8 mouse cellular contexts compared by ENCODE assay signal in the genomic region with DNA sequence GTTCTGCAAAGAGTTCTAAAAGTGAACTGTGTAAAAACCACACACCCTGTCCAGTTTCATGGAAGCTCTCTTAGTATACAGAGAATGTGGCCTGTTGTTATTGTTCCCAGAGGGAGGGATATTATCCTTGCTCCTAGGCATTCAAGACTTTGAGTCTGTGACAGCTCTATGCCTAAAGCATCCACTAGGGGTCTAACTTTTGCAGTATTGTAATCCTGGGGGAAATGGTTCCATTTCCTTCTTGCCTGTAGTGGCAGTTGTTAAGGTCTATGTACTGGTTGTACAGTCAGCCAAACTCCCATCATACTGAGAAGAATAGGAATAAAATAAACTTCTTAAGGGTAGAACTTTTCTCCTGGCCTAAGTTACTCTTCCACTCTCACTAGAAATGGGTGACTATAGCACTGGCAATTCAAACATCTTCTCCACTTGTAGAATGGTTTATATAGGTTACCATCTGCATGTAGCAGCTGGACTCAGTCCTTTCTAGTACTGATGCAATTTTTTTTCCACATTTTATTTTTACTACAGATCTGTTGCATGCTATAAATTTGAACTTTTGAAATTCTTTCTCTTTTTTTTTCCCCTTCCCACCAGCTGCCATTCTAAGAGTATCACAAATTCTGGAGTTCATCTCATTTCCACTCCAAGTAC. TPM values are rescaled to one million over a fixed set of nuclear protein-coding genes. Genes with fewer than 3 reads are reported as not detected.
DNase-seq lines count a peak whose midpoint lies in the region; ATAC-seq and TF ChIP-seq lines count a peak whose summit lies in the region.

No protein-coding gene starts in this region.

- no peaks in the 10 kb centered on the region for H3K9me3 ChIP-seq in forebrain, postnatal 0 days (ENCODE audit: low read length)
- H3K9me3 ChIP-seq in hindbrain, embryonic 10.5 days = no peaks in the 10 kb centered on the region

- no peak overlapping the region for H3K27ac ChIP-seq in forebrain, postnatal 0 days (ENCODE audit: low read depth, low read length)
- no peak overlapping the region for H3K27ac ChIP-seq in hindbrain, embryonic 10.5 days

- H3K4me1 ChIP-seq in forebrain, postnatal 0 days (ENCODE audit: insufficient read depth) = no peaks in the 10 kb centered on the region
- no peaks in the 10 kb centered on the region for H3K4me1 ChIP-seq in hindbrain, embryonic 10.5 days (replicated peaks)

- H3K27me3 ChIP-seq in forebrain, postnatal 0 days (ENCODE audit: insufficient read depth, low read length) = no peaks in the 10 kb centered on the region
- no peaks in the 10 kb centered on the region for H3K27me3 ChIP-seq in hindbrain, embryonic 10.5 days (ENCODE audit: insufficient read depth, poor library complexity, severe bottlenecking)

- H3K4me2 ChIP-seq in forebrain, postnatal 0 days (ENCODE audit: low read depth) = no peak overlapping the region

- peak; percentile 65 for TF ChIP-seq CTCF in forebrain, postnatal 0 days (IDR thresholded peaks at IDR 0.05; ENCODE audit: low read depth)

- H3K36me3 ChIP-seq in forebrain, postnatal 0 days (ENCODE audit: insufficient read depth) = no peaks in the 10 kb centered on the region
- no peaks in the 10 kb centered on the region for H3K36me3 ChIP-seq in hindbrain, embryonic 10.5 days

- no peak overlapping the region for H3K9ac ChIP-seq in forebrain, postnatal 0 days

- peak; percentile 69 for ATAC-seq in forebrain, postnatal 0 days

- peak; percentile 9 to 43 for DNase-seq in heart, adult 9 months (ENCODE audit: low spot score in 2 of 2)
- no peak for DNase-seq in heart, adult 11 months
- DNase-seq in 416B (ENCODE audit: low read depth) = peak; percentile 24
- peak; percentile 29 for DNase-seq in Muller cell, postnatal 12 days (ENCODE audit: inconsistent ontology term)
- peak; percentile 51 for DNase-seq in forebrain, postnatal 0 days
- DNase-seq in thymus, postnatal 14 days = peak; percentile 29
- DNase-seq in left cerebral cortex, adult 18-20 months (ENCODE audit: low spot score in 2 of 2) = no peak
- DNase-seq in hindbrain, embryonic 10.5 days (ENCODE audit: low spot score) = no peak

- no peak overlapping the region for H3K4me3 ChIP-seq in forebrain, postnatal 0 days (ENCODE audit: low read depth, low read length)
- H3K4me3 ChIP-seq in hindbrain, embryonic 10.5 days = no peak overlapping the region

RNA-seq across cellular contexts. Expression of gene Dpt, which starts 51.4 kb away (rescaled TPM):
- total RNA-seq in forebrain, postnatal 0 days (2014; rRNA removed) = not detected in 2 replicates
- 0.26 and 0.40 TPM in 2 replicates for polyA plus RNA-seq in forebrain, postnatal 0 days (2015; fragmentation: Nextera tagmentation; extraction: Ambion mirVana)
- total RNA-seq in left cerebral cortex, adult 18-20 months (2021) = not detected
- polyA plus RNA-seq in hindbrain, embryonic 10.5 days (2016; fragmentation: Nextera tagmentation; extraction: Ambion mirVana) = not detected in 2 replicates

Comparison
In these comparisons a context has a peak if more than half of its experiments do, and no peak if none do; other contexts are left out.
1. DNase-seq: peak in heart, adult 9 months (2 of 2), 416B (single experiment), Muller cell, postnatal 12 days (single experiment), forebrain, postnatal 0 days (single experiment) and thymus, postnatal 14 days (single experiment); none in heart, adult 11 months (single experiment), left cerebral cortex, adult 18-20 months (0 of 2) and hindbrain, embryonic 10.5 days (single experiment).